Mouse (Mus musculus): ENCODE measurements around the gene Rnf5. TPM values are rescaled to one million over a fixed set of nuclear protein-coding genes. Genes with fewer than 3 reads are reported as not detected.

The Rnf5 gene
- polyA plus RNA-seq, 1 experiment: 189 TPM

DNA sequence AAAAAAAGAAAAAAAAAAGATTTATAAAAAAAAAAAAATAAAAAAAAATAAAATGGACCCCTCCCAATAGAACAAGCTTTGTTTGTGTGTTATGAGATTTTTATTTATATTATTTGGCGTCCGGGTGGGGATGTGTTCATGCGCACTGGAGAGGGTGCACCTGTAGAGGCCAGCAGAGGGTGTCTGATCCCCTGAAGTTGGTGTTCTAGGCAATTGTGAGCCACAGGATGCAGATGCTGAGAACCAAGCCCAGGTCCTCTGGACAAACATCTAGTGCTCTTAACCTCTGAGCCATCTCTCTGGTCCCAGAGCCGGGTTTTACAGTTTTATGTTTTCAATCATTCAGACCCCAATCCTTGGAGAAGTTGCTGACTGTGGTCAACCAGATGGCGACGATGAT is 43.1 kb downstream of the Rnf5 start:
- TF ChIP-seq CTCF (IDR thresholded peaks at IDR 0.05; ENCODE audit: borderline replicate concordance, extremely low read depth, insufficient read depth, insufficient read length): no peak
- TF ChIP-seq POLR2A (IDR thresholded peaks at IDR 0.05; ENCODE audit: borderline replicate concordance, extremely low read depth, insufficient read depth, insufficient read length, poor library complexity, severe bottlenecking): no peak
- DNase-seq (ENCODE audit: low read depth): no peak

DNA sequence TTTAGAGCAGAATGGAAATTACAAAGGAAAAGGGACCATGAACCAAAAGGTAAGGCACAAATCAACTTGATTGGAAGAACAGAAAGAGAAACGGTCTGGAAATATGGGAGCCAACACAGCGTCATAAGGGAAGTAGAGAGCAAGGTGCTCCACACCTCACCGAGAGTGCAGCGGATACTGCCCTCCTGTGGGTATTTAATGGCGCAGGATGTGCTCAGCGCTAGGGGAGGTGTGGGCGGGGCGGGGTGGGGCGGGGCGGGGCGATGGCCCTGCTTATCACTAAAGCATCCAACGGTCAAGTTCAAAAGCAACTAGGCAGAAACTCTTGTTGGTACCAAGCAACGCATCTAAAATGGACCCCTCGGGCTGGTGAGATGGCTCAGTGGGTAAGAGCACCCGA is 43.6 kb downstream of the Rnf5 start:
- TF ChIP-seq POLR2A (IDR thresholded peaks at IDR 0.05; ENCODE audit: borderline replicate concordance, extremely low read depth, insufficient read depth, insufficient read length, poor library complexity, severe bottlenecking) (no peak), CTCF (IDR thresholded peaks at IDR 0.05; ENCODE audit: borderline replicate concordance, extremely low read depth, insufficient read depth, insufficient read length) (no peak)
- DNase-seq (ENCODE audit: low read depth): no peak

DNA sequence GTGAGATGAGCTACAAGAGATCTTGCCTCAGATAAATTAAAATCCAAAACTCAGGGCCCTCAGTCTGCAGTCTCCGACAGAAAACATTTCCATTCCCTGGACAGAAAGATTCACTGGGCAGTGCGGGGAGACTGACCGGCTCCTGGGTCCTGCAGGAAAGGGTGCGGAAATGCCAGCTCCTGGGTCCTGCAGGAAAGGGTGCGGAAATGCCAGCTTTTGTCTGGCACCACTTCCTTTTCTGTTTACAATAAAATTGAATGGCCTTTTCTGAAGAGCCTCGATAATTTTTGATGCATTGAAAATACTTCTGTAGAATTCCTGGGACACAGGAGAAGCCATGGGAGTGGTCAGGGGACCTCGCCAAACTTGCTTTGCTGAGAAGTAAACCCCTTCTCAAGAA is 44.4 kb downstream of the Rnf5 start:
- no peak for DNase-seq (ENCODE audit: low read depth)
- TF ChIP-seq CTCF (IDR thresholded peaks at IDR 0.05; ENCODE audit: borderline replicate concordance, extremely low read depth, insufficient read depth, insufficient read length) (no peak), POLR2A (IDR thresholded peaks at IDR 0.05; ENCODE audit: borderline replicate concordance, extremely low read depth, insufficient read depth, insufficient read length, poor library complexity, severe bottlenecking) (no peak)

DNA sequence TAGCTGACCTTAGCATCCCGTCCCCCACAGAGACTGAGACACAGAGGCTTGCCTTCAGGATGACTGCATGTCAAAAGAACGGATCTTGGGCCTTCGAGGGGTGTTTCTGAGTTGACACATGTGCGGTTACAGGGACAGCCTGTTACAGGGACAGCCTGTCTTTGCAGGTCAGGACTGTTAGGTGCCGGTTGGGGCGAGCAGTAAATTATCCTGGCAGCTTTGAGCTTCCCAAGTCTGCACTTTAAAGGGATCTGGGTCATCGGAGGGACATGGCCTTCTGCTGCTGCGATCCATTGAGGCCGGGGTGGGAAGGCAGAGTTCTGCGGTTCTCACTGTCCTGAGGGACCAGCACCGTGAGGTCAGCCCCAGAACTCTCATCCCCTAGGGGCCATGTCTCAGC is 46.1 kb downstream of the Rnf5 start:
- DNase-seq (ENCODE audit: low read depth): no peak
- TF ChIP-seq CTCF (IDR thresholded peaks at IDR 0.05; ENCODE audit: borderline replicate concordance, extremely low read depth, insufficient read depth, insufficient read length): no peak
- no peak for TF ChIP-seq POLR2A (IDR thresholded peaks at IDR 0.05; ENCODE audit: borderline replicate concordance, extremely low read depth, insufficient read depth, insufficient read length, poor library complexity, severe bottlenecking)

DNA sequence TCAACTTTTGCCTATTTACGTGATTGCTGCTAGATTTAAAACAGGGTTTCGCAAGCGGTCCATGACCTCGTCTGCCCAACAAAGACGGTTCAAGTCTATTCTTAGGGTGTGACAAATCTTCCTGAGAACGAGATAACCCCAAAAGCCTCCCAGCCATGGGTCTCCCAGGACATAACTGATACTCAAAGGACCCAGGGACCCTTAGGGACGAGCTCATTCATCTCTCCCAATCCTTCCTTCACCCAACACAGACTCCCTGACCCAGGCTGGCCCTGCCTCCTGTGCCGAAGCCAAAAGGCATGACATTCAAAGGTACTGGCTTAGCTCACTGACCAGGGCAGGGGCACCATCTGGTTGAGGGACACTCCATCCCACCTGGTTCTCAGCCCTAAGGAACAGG is 47.1 kb downstream of the Rnf5 start:
- DNase-seq (ENCODE audit: low read depth): no peak
- TF ChIP-seq POLR2A (IDR thresholded peaks at IDR 0.05; ENCODE audit: borderline replicate concordance, extremely low read depth, insufficient read depth, insufficient read length, poor library complexity, severe bottlenecking) (no peak), CTCF (IDR thresholded peaks at IDR 0.05; ENCODE audit: borderline replicate concordance, extremely low read depth, insufficient read depth, insufficient read length) (no peak)

DNA sequence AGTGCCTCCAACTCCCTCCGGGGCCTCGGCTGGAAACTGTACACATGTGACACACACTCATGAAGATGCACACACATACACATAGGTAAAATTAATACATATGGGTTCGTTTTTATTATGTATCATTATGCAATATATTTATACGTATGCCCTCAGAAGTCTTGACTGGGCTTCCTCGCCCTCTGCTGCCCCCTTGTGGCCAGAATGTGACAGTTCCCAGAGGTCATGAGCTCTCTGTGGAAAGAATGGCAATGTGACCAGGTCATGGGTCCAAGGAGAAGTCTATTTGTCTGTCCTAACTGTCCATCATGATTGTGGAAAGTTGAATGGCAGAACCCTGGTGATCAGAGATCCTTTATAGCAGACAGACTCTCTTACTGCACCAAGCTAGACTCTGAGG is 48.0 kb downstream of the Rnf5 start:
- TF ChIP-seq POLR2A (IDR thresholded peaks at IDR 0.05; ENCODE audit: borderline replicate concordance, extremely low read depth, insufficient read depth, insufficient read length, poor library complexity, severe bottlenecking) (no peak), CTCF (IDR thresholded peaks at IDR 0.05; ENCODE audit: borderline replicate concordance, extremely low read depth, insufficient read depth, insufficient read length) (peak; percentile 90)
- DNase-seq (ENCODE audit: low read depth): peak; percentile 69

Other genes starting within 250 kb of the Rnf5 start
- 0.03 TPM in 2 replicates for gene Btnl2, start 248.9 kb downstream of the Rnf5 start, polyA plus RNA-seq (2012; rRNA removed)
- gene Btnl1, start 226.6 kb downstream of the Rnf5 start, polyA plus RNA-seq (2012; rRNA removed): not detected in 2 replicates
- 9.9 and 10.4 TPM in 2 replicates for gene BC051142, start 204.9 kb downstream of the Rnf5 start, polyA plus RNA-seq (2012; rRNA removed)
- not detected in 2 replicates for gene Btnl4, start 126.4 kb downstream of the Rnf5 start, polyA plus RNA-seq (2012; rRNA removed)
- not detected in 2 replicates for gene Btnl6, start 86.3 kb downstream of the Rnf5 start, polyA plus RNA-seq (2012; rRNA removed)
- gene Notch4, start 39.4 kb downstream of the Rnf5 start, polyA plus RNA-seq (2012; rRNA removed): 13.5 and 15.6 TPM in 2 replicates
- gene Gpsm3, start 13.9 kb downstream of the Rnf5 start, polyA plus RNA-seq (2012; rRNA removed): 2.0 and 3.0 TPM in 2 replicates
- 107 and 115 TPM in 2 replicates for gene Pbx2, start 12.4 kb downstream of the Rnf5 start, polyA plus RNA-seq (2012; rRNA removed)
- gene Ager, start 5.8 kb downstream of the Rnf5 start, polyA plus RNA-seq (2012; rRNA removed): 5.1 and 9.0 TPM in 2 replicates
- 251 and 279 TPM in 2 replicates for gene Agpat1, start 572 bp upstream of the Rnf5 start, polyA plus RNA-seq (2012; rRNA removed)
- 9.2 and 10.3 TPM in 2 replicates for gene Egfl8, start 12.3 kb upstream of the Rnf5 start, polyA plus RNA-seq (2012; rRNA removed)
- 29.3 and 31.7 TPM in 2 replicates for gene Ppt2, start 24.8 kb upstream of the Rnf5 start, polyA plus RNA-seq (2012; rRNA removed)
- gene Prrt1, start 25.8 kb upstream of the Rnf5 start, polyA plus RNA-seq (2012; rRNA removed): 53.2 and 63.8 TPM in 2 replicates
- gene Fkbpl, start 41.1 kb upstream of the Rnf5 start, polyA plus RNA-seq (2012; rRNA removed): 3.8 and 6.8 TPM in 2 replicates
- gene Atf6b, start 43.5 kb upstream of the Rnf5 start, polyA plus RNA-seq (2012; rRNA removed): 113 and 133 TPM in 2 replicates
- gene Tnxb, start 66.8 kb upstream of the Rnf5 start, polyA plus RNA-seq (2012; rRNA removed): 0.33 and 0.70 TPM in 2 replicates
- gene C4b, start 140.2 kb upstream of the Rnf5 start, polyA plus RNA-seq (2012; rRNA removed): 0.04 TPM in 2 replicates
- 0.04 TPM in 2 replicates for gene Cyp21a1, start 200.9 kb upstream of the Rnf5 start, polyA plus RNA-seq (2012; rRNA removed)
- 57.1 and 75.0 TPM in 2 replicates for gene Stk19, start 233.3 kb upstream of the Rnf5 start, polyA plus RNA-seq (2012; rRNA removed)
- 73.5 and 101 TPM in 2 replicates for gene Dxo, start 233.3 kb upstream of the Rnf5 start, polyA plus RNA-seq (2012; rRNA removed)
- gene Skiv2l, start 246.5 kb upstream of the Rnf5 start, polyA plus RNA-seq (2012; rRNA removed): 88.8 and 119 TPM in 2 replicates
- gene Nelfe, start 246.7 kb upstream of the Rnf5 start, polyA plus RNA-seq (2012; rRNA removed): 62.1 and 66.0 TPM in 2 replicates

Data from brain, embryonic 14.5 days (tissue).